Mouse (Mus musculus) stomach, postnatal 0 days (tissue): ENCODE results near the gene Spaca3. TPM values are rescaled to one million over a fixed set of nuclear protein-coding genes. Genes with fewer than 3 reads are reported as not detected.
A peak's percentile ranks its signal among the peaks of the same experiment; 100 is the strongest.

Experiments used
- ATAC-seq: fragments of 200-750 bp; cut with Nextera tagmentation; 2 replicates; pipeline ENCODE4 v1.8.0; 2017; ENCODE audit not compliant: low FRiP score, low TSS enrichment
- DNase-seq: peaks from one replicate; pipeline ENCODE4 v3.0.0-alpha.2; 2016; ENCODE audit warnings: low spot score
- H3K27ac ChIP-seq: fragments of 300-500 bp; sonication (generic); replicated peaks from 2 replicates; pipeline ENCODE4 v1.5.1; 2014; ENCODE audit warnings: mild to moderate bottlenecking, control low read depth
- H3K27me3 ChIP-seq: fragments of 300-500 bp; sonication (generic); 2 replicates; pipeline ENCODE4 v1.6.1; 2014; ENCODE audit warnings: low read length; ENCODE audit not compliant: control insufficient read depth, insufficient read depth
- H3K36me3 ChIP-seq: fragments of 300-500 bp; sonication (generic); 2 replicates; pipeline ENCODE4 v1.6.1; 2014; ENCODE audit warnings: low read length, mixed read lengths; ENCODE audit not compliant: control insufficient read depth, insufficient read depth
- H3K4me1 ChIP-seq: fragments of 300-500 bp; sonication (generic); replicated peaks from 2 replicates; pipeline ENCODE4 v1.6.1; 2014; ENCODE audit warnings: antibody characterized with exemption; ENCODE audit not compliant: control insufficient read depth, insufficient read depth
- H3K4me2 ChIP-seq: fragments of 300-500 bp; sonication (generic); replicated peaks from 2 replicates; pipeline ENCODE4 v1.6.1; 2014; ENCODE audit warnings: low read depth, mild to moderate bottlenecking, control low read depth, moderate library complexity
- H3K4me3 ChIP-seq: fragments of 300-500 bp; sonication (generic); 2 replicates; pipeline ENCODE4 v1.5.1; 2014; ENCODE audit warnings: low read depth, low read length, control low read depth
- H3K9ac ChIP-seq: fragments of 300-500 bp; sonication (generic); 2 replicates; pipeline ENCODE4 v1.6.1; 2014; ENCODE audit warnings: mild to moderate bottlenecking, low read length, control low read depth, mixed read lengths
- H3K9me3 ChIP-seq: fragments of 300-500 bp; sonication (generic); 2 replicates; pipeline ENCODE4 v1.6.1; 2016; ENCODE audit warnings: low read length; ENCODE audit not compliant: control insufficient read depth
- CTCF ChIP-seq: IDR thresholded peaks from 2 replicates; pipeline ENCODE4 v1.5.1; 2016; ENCODE audit warnings: antibody characterized with exemption, low read depth, mild to moderate bottlenecking, moderate library complexity
- EP300 ChIP-seq: optimal IDR thresholded peaks from 2 replicates; pipeline ENCODE3; 2016; ENCODE audit warnings: antibody characterized with exemption
- WGBS: fragments of 180-500 bp; shearing (Covaris S2); extraction: QIAGEN DNeasy Blood & Tissue Kit; methylation state at CpG from one replicate; pipeline ENCODE4 v1.1.7; 2014; 5-methylcytosine and 5-hydroxymethylcytosine counted together
- polyA plus RNA-seq: library from polyadenylated mRNA; unstranded; fragments of >200 nt; fragmentation: Nextera tagmentation; extraction: Ambion mirVana; gene quantifications from 2 replicates; pipeline ENCODE4 v1.2.1, GENCODE M21; 2015

Gene Spaca3
- polyA plus RNA-seq, 1 experiment from 2014 or later: 0.35 TPM

DNA sequence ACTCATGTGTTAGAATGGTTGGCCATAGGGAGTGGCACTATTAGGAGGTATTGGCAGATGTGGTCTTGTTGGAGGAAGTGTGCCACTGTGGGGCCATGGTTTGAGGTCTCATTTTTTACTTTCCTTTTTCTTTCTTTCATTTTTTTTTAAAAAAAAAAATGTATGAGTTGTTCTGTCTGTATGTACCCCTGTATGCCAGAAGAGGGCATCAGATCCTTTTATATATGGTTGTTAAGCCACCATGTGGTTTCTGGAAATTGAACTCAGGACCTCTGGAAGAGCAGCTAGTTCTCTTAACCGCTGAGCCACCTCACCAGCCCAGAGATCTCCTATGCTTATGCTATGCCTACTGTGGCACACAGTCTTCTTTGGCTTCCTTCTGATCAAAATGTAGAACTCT, 19.4 kb upstream of the Spaca3 start:
- ATAC-seq: no peak

DNA sequence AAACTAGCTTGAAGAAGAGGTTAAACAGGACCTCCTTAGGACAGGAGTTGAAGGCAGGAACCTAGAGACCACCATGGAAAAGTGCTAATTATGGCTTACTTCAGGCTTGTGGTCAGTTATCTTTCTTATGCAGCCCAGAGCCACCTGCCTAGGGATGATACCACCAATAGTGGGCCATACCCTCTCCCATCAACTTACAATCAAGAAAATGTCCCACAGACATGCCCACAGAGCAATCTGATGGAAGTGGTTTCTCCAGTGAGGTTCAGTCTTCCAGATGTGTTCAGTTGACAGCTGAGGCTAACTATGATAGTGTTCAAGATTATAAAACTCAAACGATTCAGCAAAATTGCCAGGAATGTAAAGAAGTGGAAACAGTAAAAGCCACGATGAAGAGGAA, 14.7 kb upstream of the Spaca3 start:
- H3K4me3 ChIP-seq: no peak overlapping the region
- no peaks in the 10 kb centered on the region for H3K27me3 ChIP-seq
- ATAC-seq: no peak
- WGBS: 76% methylated on average over 2 of the region's 2 CpGs
- no peak for TF ChIP-seq EP300
- no peak for TF ChIP-seq CTCF
- no peak overlapping the region for H3K9ac ChIP-seq
- H3K36me3 ChIP-seq: no peaks in the 10 kb centered on the region
- DNase-seq: no peak
- H3K27ac ChIP-seq: no peak overlapping the region
- H3K4me1 ChIP-seq: no peaks in the 10 kb centered on the region
- no peak overlapping the region for H3K4me2 ChIP-seq
- H3K9me3 ChIP-seq: no peaks in the 10 kb centered on the region

More for the DNA sequence above, 19.4 kb upstream of the Spaca3 start:
- H3K36me3 ChIP-seq: no peaks in the 10 kb centered on the region
- H3K4me2 ChIP-seq: no peak overlapping the region
- H3K27me3 ChIP-seq: no peaks in the 10 kb centered on the region
- no peak overlapping the region for H3K9ac ChIP-seq
- H3K4me3 ChIP-seq: no peak overlapping the region
- TF ChIP-seq EP300 (no peak), CTCF (peak; percentile 36)
- 77% methylated on average over 1 of the region's 1 CpGs for WGBS
- no peak overlapping the region for H3K27ac ChIP-seq
- no peaks in the 10 kb centered on the region for H3K9me3 ChIP-seq
- DNase-seq: no peak
- H3K4me1 ChIP-seq: no peaks in the 10 kb centered on the region

- Histone ChIP-seq H3K36me3 (no peaks in the 10 kb centered on the region), H3K4me2 (no peak overlapping the region), H3K4me3 (no peak overlapping the region), H3K4me1 (no peaks in the 10 kb centered on the region), H3K9me3 (no peaks in the 10 kb centered on the region), H3K27ac (no peak overlapping the region), H3K9ac (no peak overlapping the region), H3K27me3 (no peaks in the 10 kb centered on the region)
- 30% methylated on average over 7 of the region's 7 CpGs for WGBS
- TF ChIP-seq EP300 (no peak), CTCF (no peak)
- DNase-seq: no peak
- no peak for ATAC-seq
These were observed 12.7 kb upstream of the Spaca3 start for GRCm38 (mm10) chr11:80845486-80845885.

- TF ChIP-seq EP300 (no peak), CTCF (no peak)
- no peak for DNase-seq
- H3K27me3 ChIP-seq: no peaks in the 10 kb centered on the region
- 35% methylated on average over 3 of the region's 3 CpGs for WGBS
- no peak overlapping the region for H3K9ac ChIP-seq
- no peak overlapping the region for H3K4me2 ChIP-seq
- no peak overlapping the region for H3K27ac ChIP-seq
- no peaks in the 10 kb centered on the region for H3K4me1 ChIP-seq
- H3K9me3 ChIP-seq: no peaks in the 10 kb centered on the region
- no peaks in the 10 kb centered on the region for H3K36me3 ChIP-seq
- no peak for ATAC-seq
- no peak overlapping the region for H3K4me3 ChIP-seq
These were observed 12.1 kb upstream of the Spaca3 start for GRCm38 (mm10) chr11:80846115-80846514.

DNA sequence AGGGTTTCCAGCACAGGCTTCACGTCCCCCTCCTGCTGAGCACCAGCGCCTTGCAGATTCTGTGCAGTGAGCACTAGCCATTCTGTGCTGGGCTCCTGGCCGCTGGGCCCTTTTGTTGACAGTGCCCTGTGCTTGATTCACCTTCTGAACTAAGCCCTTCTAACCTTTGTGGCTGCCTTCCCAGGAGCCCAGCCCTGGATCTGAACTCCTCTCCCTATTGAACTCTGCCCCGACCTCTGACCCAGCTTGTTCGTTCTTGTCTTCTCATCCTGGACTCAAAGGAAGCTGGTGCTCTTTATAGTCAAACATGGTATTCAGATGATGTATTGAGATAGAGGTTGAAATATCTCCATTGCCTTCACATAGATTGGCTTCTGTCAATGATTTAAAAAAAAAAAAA, 10.0 kb upstream of the Spaca3 start:
- H3K36me3 ChIP-seq: no peaks in the 10 kb centered on the region
- no peak overlapping the region for H3K9ac ChIP-seq
- ATAC-seq (no peak), DNase-seq (no peak)
- H3K4me3 ChIP-seq: no peak overlapping the region
- H3K27ac ChIP-seq: no peak overlapping the region
- H3K9me3 ChIP-seq: no peaks in the 10 kb centered on the region
- H3K4me1 ChIP-seq: no peaks in the 10 kb centered on the region
- TF ChIP-seq EP300: no peak
- TF ChIP-seq CTCF: no peak
- H3K27me3 ChIP-seq: no peaks in the 10 kb centered on the region
- no peak overlapping the region for H3K4me2 ChIP-seq
- 60% methylated on average over 5 of the region's 5 CpGs for WGBS

- Histone ChIP-seq H3K4me2 (no peak overlapping the region), H3K4me1 (no peaks in the 10 kb centered on the region), H3K9ac (no peak overlapping the region), H3K27me3 (no peaks in the 10 kb centered on the region), H3K9me3 (no peaks in the 10 kb centered on the region), H3K36me3 (no peaks in the 10 kb centered on the region), H3K27ac (no peak overlapping the region), H3K4me3 (no peak overlapping the region)
- ATAC-seq (no peak), DNase-seq (no peak)
- WGBS: 44% methylated on average over 5 of the region's 5 CpGs
- no peak for TF ChIP-seq EP300
- TF ChIP-seq CTCF: peak; percentile 69
These were observed 6.3 kb upstream of the Spaca3 start for GRCm38 (mm10) chr11:80851859-80852258.
